Mouse (Mus musculus) left cerebral cortex, adult 8-10 months (tissue): ENCODE results near the gene Aadacl3. TPM values are rescaled to one million over a fixed set of nuclear protein-coding genes. Genes with fewer than 3 reads are reported as not detected.

Experiments used
- DNase-seq, 2 experiments: peaks; one replicate each; pipeline ENCODE4 v3.0.0; 2022; ENCODE audit warnings: low spot score in 2 of 2
- total RNA-seq, 4 experiments: library from RNA; stranded (reverse); gene quantifications; 2 replicates each; pipeline ENCODE4 v1.2.4; 2022

The Aadacl3 gene
- not detected for total RNA-seq

- no peak for DNase-seq
Measured at GRCm38 (mm10) chr4:144463656-144464055, at the start of gene Aadacl3. Gene Aadacl3 (minus strand): TSS chr4:144463756.

- no peak for DNase-seq
Measured at GRCm38 (mm10) chr4:144506518-144506917, 43.0 kb upstream of the Aadacl3 start.

GRCm38 (mm10) chr4:144493331-144493730, 29.8 kb upstream of the Aadacl3 start:
- DNase-seq = no peak

- DNase-seq = no peak
Measured at GRCm38 (mm10) chr4:144468091-144468490, 4.5 kb upstream of the Aadacl3 start.

GRCm38 (mm10) chr4:144465206-144465605, 1.6 kb upstream of the Aadacl3 start:
- DNase-seq = no peak

- DNase-seq = no peak
Measured at GRCm38 (mm10) chr4:144453217-144453616, 10.3 kb downstream of the Aadacl3 start, which contains the start of gene Gm9944. Gene Gm9944 (minus strand): TSS chr4:144453317.

GRCm38 (mm10) chr4:144448546-144448945, 15.0 kb downstream of the Aadacl3 start:
- DNase-seq = no peak

GRCm38 (mm10) chr4:144441582-144441981, 22.0 kb downstream of the Aadacl3 start:
- no peak for DNase-seq

GRCm38 (mm10) chr4:144441095-144441494, 22.5 kb downstream of the Aadacl3 start:
- DNase-seq = no peak

- no peak for DNase-seq
Measured at GRCm38 (mm10) chr4:144438672-144439071, 24.9 kb downstream of the Aadacl3 start, which contains the start of gene 1700012P22Rik. Gene 1700012P22Rik (minus strand): TSS chr4:144438772.

- no peak for DNase-seq
Measured at GRCm38 (mm10) chr4:144433216-144433615, 30.3 kb downstream of the Aadacl3 start.

- no peak for DNase-seq
Measured at GRCm38 (mm10) chr4:144430723-144431122, 32.8 kb downstream of the Aadacl3 start.

GRCm38 (mm10) chr4:144428868-144429267, 34.7 kb downstream of the Aadacl3 start:
- DNase-seq = no peak

- DNase-seq = no peak
Measured at GRCm38 (mm10) chr4:144424590-144424989, 39.0 kb downstream of the Aadacl3 start.

- DNase-seq = no peak
Measured at GRCm38 (mm10) chr4:144420644-144421043, 42.9 kb downstream of the Aadacl3 start.

- no peak for DNase-seq
Measured at GRCm38 (mm10) chr4:144408290-144408689, 55.3 kb downstream of the Aadacl3 start, which contains the start of gene Pramef12. Gene Pramef12 (minus strand): TSS chr4:144408464.

- DNase-seq = no peak
Measured at GRCm38 (mm10) chr4:144406261-144406660, 57.3 kb downstream of the Aadacl3 start.

GRCm38 (mm10) chr4:144404456-144405086, 59.0 kb downstream of the Aadacl3 start:
- no peak for DNase-seq

Other genes with a start within 250 kb of the Aadacl3 start
- gene Pramel5, start 183.3 kb downstream of the Aadacl3 start, total RNA-seq = not detected
- not detected for gene Gm13128, start 133.5 kb downstream of the Aadacl3 start, total RNA-seq
- not detected for gene Gm13119, start 105.8 kb downstream of the Aadacl3 start, total RNA-seq
- gene Pramef20, start 85.8 kb downstream of the Aadacl3 start, total RNA-seq = not detected
- gene Pramef12, start 55.3 kb downstream of the Aadacl3 start, total RNA-seq = not detected
- gene 1700012P22Rik, start 25.0 kb downstream of the Aadacl3 start, total RNA-seq = not detected
- gene Gm9944, start 10.4 kb downstream of the Aadacl3 start, total RNA-seq = not detected
- not detected for gene 9430007A20Rik, start 56.1 kb upstream of the Aadacl3 start, total RNA-seq
- gene Gm13124, start 101.4 kb upstream of the Aadacl3 start, total RNA-seq = not detected
- not detected for gene Aadacl4, start 150.0 kb upstream of the Aadacl3 start, total RNA-seq
- not detected for gene Gm436, start 222.6 kb upstream of the Aadacl3 start, total RNA-seq